ENCODE assay signal across 16 mouse cellular contexts in the genomic region with DNA sequence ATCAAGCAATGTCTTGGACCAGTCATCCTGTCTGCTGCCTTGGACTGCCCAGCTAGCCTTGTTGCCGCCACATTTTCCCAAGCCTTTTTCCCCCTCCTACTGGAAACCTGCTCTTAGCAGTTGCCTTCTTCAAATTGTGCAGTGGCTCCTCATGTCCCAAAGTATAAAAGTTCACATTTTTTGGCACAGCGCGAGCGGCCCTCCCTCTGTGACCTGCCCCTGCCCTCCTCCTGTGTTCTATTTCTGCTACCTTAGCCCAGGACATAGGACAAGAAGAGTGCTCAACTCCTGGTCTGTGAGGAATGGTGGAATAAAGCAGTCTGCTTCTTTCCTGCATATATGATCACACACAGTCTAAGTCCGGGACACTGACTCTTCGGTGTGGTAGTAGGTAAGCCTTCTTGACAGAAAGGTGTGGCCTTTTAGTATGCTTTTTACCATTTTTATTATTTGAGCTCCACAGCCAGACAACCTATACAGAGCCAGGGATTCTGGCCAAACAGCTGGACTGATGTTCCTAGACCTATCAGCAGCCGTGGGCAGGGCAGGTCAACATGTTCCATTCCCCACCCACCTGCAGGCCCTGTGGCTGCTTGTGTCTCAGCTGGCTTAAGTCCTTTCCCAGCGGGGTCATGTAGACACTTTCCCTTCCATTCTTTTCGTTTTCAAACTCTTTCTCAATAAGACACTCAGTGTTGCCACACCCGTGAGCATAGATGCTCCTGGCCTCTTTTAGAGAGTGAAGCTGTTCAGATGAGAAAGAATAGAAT.
DNase-seq lines count a peak whose midpoint lies in the region; ATAC-seq and TF ChIP-seq lines count a peak whose summit lies in the region.
"Had no signal": no experiment of that assay in that cellular context is flagged by ENCODE, and none has a peak within 500 bp of the region (broad histone marks: within the 10 kb centered on the region; RNA-seq: fewer than 3 reads in every experiment).

No protein-coding gene starts in this region.

- no peak overlapping the region for H3K4me3 ChIP-seq in kidney, embryonic 15.5 days (replicated peaks)
- no peak overlapping the region for H3K4me3 ChIP-seq in liver, postnatal 0 days (ENCODE audit: low read depth, low read length)
- H3K4me3 ChIP-seq: embryonic facial prominence, embryonic 10.5 days; forebrain, embryonic 13.5 days; limb, embryonic 13.5 days; megakaryocyte, embryonic 14.5 days had no signal

- no peak overlapping the region for H3K27ac ChIP-seq in kidney, embryonic 15.5 days
- peak overlapping the region; percentile 36 for H3K27ac ChIP-seq in liver, postnatal 0 days (ENCODE audit: low read depth)
- H3K27ac ChIP-seq: embryonic facial prominence, embryonic 10.5 days; forebrain, embryonic 13.5 days; limb, embryonic 13.5 days had no signal

- H3K36me3 ChIP-seq in kidney, embryonic 15.5 days, result 0 out of 2 replicates have a peak, but pooled peaks cover 3% of the 10 kb centered on the region
- no peaks in the 10 kb centered on the region for H3K36me3 ChIP-seq in liver, postnatal 0 days (replicated peaks; ENCODE audit: insufficient read depth, low read length)
- H3K36me3 ChIP-seq: embryonic facial prominence, embryonic 10.5 days had no signal

- no peak for ATAC-seq in kidney, embryonic 15.5 days (replicated peaks; ENCODE audit: low FRiP score)
- ATAC-seq in liver, postnatal 0 days, result peak; percentile 63
- no peak for ATAC-seq in inflammation-experienced regulatory T-cells, adult 6 months
- ATAC-seq: forebrain, embryonic 13.5 days had no signal

- no peak for TF ChIP-seq EP300 in liver, postnatal 0 days (IDR thresholded peaks at IDR 0.05; ENCODE audit: low read depth)

- no peaks in the 10 kb centered on the region for H3K9me3 ChIP-seq in kidney, embryonic 15.5 days (replicated peaks)
- no peaks in the 10 kb centered on the region for H3K9me3 ChIP-seq in liver, postnatal 0 days (ENCODE audit: low read length)
- H3K9me3 ChIP-seq: embryonic facial prominence, embryonic 10.5 days; forebrain, embryonic 13.5 days; limb, embryonic 13.5 days had no signal

- peak; percentile 38 for DNase-seq in kidney, adult 11 months
- peak; percentile 29 for DNase-seq in liver, postnatal 0 days
- no peak for DNase-seq in liver
- DNase-seq in gastrocnemius, postnatal 14 days, result peak; percentile 27
- peak; percentile 63 for DNase-seq in skeletal muscle tissue, adult 2 months (ENCODE audit: low read depth, low spot score)
- DNase-seq: adrenal gland, adult 8-10 months; B cell, adult 2 months; cerebellum, adult 9-10 months; lung, adult 2 months; retina, postnatal 1 day had no signal

- intact Hi-C loops in gastrocnemius, postnatal 14 days (cut with DNase I; ENCODE audit: low total_unique reads), result no loop called here

- 0 out of 2 replicates have a peak, but pooled peaks cover 4% of the 10 kb centered on the region for H3K4me1 ChIP-seq in kidney, embryonic 15.5 days
- H3K4me1 ChIP-seq in liver, postnatal 0 days (ENCODE audit: insufficient read depth), result peaks cover 2% of the 10 kb centered on the region; the same call in 1 of the 2 replicates
- H3K4me1 ChIP-seq: megakaryocyte, embryonic 14.5 days had no signal

- WGBS in kidney, embryonic 15.5 days, result 94% methylated on average over 10 of the region's 10 CpGs
- 76% methylated on average over 10 of the region's 10 CpGs for WGBS in liver, postnatal 0 days (ENCODE audit: insufficient replicate concordance)

- H3K4me2 ChIP-seq in kidney, embryonic 15.5 days, result no peak overlapping the region
- no peak overlapping the region for H3K4me2 ChIP-seq in liver, postnatal 0 days (ENCODE audit: low read depth, low read length)
- H3K4me2 ChIP-seq: forebrain, embryonic 13.5 days; limb, embryonic 13.5 days had no signal

- H3K9ac ChIP-seq in kidney, embryonic 15.5 days, result no peak overlapping the region
- no peak overlapping the region for H3K9ac ChIP-seq in liver, postnatal 0 days (replicated peaks)
- H3K9ac ChIP-seq: forebrain, embryonic 13.5 days; limb, embryonic 13.5 days had no signal

- H3K27me3 ChIP-seq in kidney, embryonic 15.5 days, result no peaks in the 10 kb centered on the region
- H3K27me3 ChIP-seq in liver, postnatal 0 days (ENCODE audit: insufficient read depth, low read length), result no peaks in the 10 kb centered on the region
- H3K27me3 ChIP-seq: forebrain, embryonic 13.5 days; limb, embryonic 13.5 days; megakaryocyte, embryonic 14.5 days had no signal

- no peak for TF ChIP-seq CTCF in liver, postnatal 0 days (IDR thresholded peaks at IDR 0.05; ENCODE audit: low read depth)
